Mouse (Mus musculus): ENCODE data around the gene Cirbp. TPM values are rescaled to one million over a fixed set of nuclear protein-coding genes. Genes with fewer than 3 reads are reported as not detected.

Gene Cirbp
- polyA plus RNA-seq, 1 experiment from 2014 or later, result 311 TPM

DNA sequence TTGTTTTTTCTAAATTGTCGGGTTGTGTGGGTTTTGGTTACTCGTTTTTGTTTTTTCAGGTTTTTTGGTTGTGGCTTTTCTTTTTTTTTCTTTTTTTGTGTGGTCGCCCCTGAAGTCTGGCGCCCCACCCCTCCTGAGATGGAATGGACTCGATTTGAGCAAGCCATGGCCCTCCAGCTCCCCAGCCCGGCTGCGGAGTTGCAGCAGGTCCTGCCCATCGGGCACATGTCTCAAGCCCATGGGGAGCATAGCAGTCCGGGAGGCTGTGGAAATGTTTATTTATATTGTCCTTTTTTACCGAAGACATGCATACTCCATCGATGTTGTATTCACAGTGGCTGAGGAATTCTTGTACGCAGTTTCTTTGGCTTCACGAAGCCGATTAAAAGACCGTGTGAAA lies 5.5 kb downstream of the Cirbp start:
- no peak overlapping the region for H3K4me2 ChIP-seq (ENCODE audit: low read length)
- H3K27ac ChIP-seq (ENCODE audit: low read depth, low read length), result no peak overlapping the region
- ATAC-seq, result no peak
- no peak overlapping the region for H3K9ac ChIP-seq (ENCODE audit: low read depth, low read length)
- 91% methylated on average over 15 of the region's 15 CpGs for WGBS
- H3K4me1 ChIP-seq (ENCODE audit: control insufficient read depth, insufficient read depth, low read depth, low read length), result peaks cover 42% of the 10 kb centered on the region
- no peaks in the 10 kb centered on the region for H3K27me3 ChIP-seq (replicated peaks; ENCODE audit: control insufficient read depth, insufficient read depth, low read length)
- H3K36me3 ChIP-seq (ENCODE audit: control insufficient read depth, insufficient read depth, low read length), result peaks cover 25% of the 10 kb centered on the region
- H3K9me3 ChIP-seq (ENCODE audit: control insufficient read depth, low read length), result no peaks in the 10 kb centered on the region
- no peak overlapping the region for H3K4me3 ChIP-seq (ENCODE audit: low read length)

DNA sequence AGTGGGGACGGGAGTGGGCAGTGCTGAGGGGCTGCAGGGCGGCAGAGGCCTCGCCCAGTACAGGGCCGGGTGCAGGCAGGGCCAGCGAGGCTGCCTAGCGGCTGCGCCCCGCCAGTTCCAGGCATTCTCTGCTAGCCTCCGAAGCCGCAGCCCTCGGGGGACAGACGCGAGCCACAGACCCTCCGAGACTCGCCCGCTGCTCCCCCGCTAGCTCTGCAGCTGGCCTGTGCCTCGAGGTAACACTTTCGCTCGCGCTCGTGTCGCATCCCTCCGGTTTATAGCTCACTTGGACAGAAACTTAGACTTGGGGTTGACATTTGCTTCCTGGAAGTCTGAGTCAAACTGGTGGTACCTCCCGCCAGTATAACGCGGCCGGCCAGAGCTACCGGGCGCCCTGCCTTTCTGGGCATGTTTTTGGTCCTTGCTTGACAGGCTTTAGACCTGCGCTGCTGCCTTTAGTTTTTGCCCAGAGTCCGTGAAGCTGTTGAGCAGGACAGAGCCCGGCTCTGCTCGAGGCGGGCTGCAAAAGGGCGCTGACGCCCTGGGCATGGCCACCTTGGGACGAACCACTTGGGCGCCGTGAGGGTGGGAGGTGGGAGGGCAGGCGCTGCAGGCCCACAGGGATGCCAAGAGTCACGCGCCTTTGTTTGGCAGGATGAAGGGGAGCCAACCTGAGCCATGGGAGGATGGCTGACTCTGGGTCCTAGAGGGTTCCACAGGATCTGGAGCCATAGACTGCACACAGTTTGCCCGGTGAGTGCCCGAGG lies 6.2 kb downstream of the Cirbp start:
- H3K4me1 ChIP-seq (ENCODE audit: control insufficient read depth, insufficient read depth, low read depth, low read length), result peaks cover 36% of the 10 kb centered on the region
- no peak overlapping the region; the same call in 1 of the 2 replicates for H3K4me3 ChIP-seq (ENCODE audit: low read length)
- H3K27me3 ChIP-seq (replicated peaks; ENCODE audit: control insufficient read depth, insufficient read depth, low read length), result no peaks in the 10 kb centered on the region
- peaks cover 25% of the 10 kb centered on the region for H3K36me3 ChIP-seq (ENCODE audit: control insufficient read depth, insufficient read depth, low read length)
- WGBS, result 80% methylated on average over 44 of the region's 45 CpGs
- H3K9ac ChIP-seq (ENCODE audit: low read depth, low read length), result peak overlapping the region; percentile 63
- H3K9me3 ChIP-seq (ENCODE audit: control insufficient read depth, low read length), result no peaks in the 10 kb centered on the region
- no peak for ATAC-seq
- peak overlapping the region; percentile 87 for H3K27ac ChIP-seq (ENCODE audit: low read depth, low read length)
- peak overlapping the region; percentile 69 for H3K4me2 ChIP-seq (ENCODE audit: low read length)

DNA sequence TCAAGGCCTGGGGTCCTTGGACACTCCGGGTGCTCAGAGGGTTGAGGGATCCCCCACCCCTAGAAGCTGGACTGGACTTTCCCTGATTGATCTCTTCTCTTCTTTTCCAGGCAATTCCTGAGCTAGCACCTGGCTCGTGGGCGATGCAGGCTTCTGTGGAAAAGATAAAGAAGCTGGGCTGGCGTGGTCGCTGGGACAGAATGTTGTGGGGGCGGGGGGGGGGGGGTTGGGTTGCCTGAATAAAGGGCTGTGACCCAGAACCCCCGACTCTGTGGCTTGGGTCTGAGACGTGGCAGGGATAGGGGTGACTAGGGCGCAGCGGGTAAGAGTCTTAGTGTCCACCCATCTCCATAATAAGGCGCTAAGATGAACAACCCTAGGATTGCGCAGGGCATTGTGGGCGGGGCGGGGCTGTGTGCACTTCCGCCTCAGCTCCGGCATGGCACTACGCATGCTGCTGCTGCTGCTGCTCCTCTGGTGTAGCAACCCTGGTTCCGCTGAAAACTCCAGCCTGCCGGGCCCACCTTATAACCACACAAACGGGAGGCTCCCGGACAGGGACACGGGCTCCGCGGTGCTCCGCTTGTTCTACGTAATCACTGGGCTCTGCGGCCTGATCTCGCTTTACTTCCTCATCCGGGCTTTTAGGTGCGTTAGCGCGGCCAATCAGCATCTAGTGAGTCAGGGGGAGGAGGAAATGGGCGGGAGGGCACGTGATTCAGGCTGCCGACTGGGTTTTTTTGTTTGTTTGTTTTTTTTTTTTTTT lies 6.9 kb downstream of the Cirbp start, which contains the start of gene 1600002K03Rik:
Gene 1600002K03Rik, plus strand, starts transcription at position 418 of the 766 bp plus-strand sequence.
- H3K27me3 ChIP-seq (replicated peaks; ENCODE audit: control insufficient read depth, insufficient read depth, low read length), result no peaks in the 10 kb centered on the region
- ATAC-seq, result peak; percentile 82
- 9% methylated on average over 34 of the region's 35 CpGs for WGBS
- H3K36me3 ChIP-seq (ENCODE audit: control insufficient read depth, insufficient read depth, low read length), result peaks cover 25% of the 10 kb centered on the region
- no peaks in the 10 kb centered on the region for H3K9me3 ChIP-seq (ENCODE audit: control insufficient read depth, low read length)
- H3K4me3 ChIP-seq (ENCODE audit: low read length), result peak within 1 kb of the TSS; percentile 53
- H3K9ac ChIP-seq (ENCODE audit: low read depth, low read length), result peak within 1 kb of the TSS; percentile 63
- peak within 1 kb of the TSS; percentile 69 for H3K4me2 ChIP-seq (ENCODE audit: low read length)
- peaks cover 34% of the 10 kb centered on the region for H3K4me1 ChIP-seq (ENCODE audit: control insufficient read depth, insufficient read depth, low read depth, low read length)
- peak within 1 kb of the TSS; percentile 87 for H3K27ac ChIP-seq (ENCODE audit: low read depth, low read length)

DNA sequence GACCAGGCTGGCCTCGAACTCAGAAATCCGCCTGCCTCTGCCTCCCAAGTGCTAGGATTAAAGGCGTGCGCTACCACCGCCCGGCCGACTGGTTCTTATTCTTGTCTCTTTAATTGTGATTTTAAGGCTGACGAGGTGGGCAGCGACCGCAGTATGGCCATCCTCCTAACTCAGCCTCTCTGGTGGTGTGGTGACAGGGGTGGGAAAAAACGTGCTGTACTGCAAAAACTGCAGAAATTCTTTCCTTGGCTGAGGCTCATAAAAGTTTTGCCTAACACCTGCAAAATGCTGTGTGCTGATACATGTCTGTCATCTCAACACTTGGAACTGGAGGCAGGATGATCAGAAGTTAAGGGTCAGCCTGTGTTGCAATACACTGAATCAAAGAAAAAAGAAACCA lies 7.6 kb downstream of the Cirbp start:
- Histone ChIP-seq H3K36me3 (ENCODE audit: control insufficient read depth, insufficient read depth, low read length) (peaks cover 25% of the 10 kb centered on the region), H3K27ac (ENCODE audit: low read depth, low read length) (peak overlapping the region; percentile 87), H3K9ac (ENCODE audit: low read depth, low read length) (peak overlapping the region; percentile 63), H3K9me3 (ENCODE audit: control insufficient read depth, low read length) (no peaks in the 10 kb centered on the region), H3K27me3 (replicated peaks; ENCODE audit: control insufficient read depth, insufficient read depth, low read length) (no peaks in the 10 kb centered on the region), H3K4me2 (ENCODE audit: low read length) (peak overlapping the region; percentile 69), H3K4me3 (ENCODE audit: low read length) (peak overlapping the region; percentile 53), H3K4me1 (ENCODE audit: control insufficient read depth, insufficient read depth, low read depth, low read length) (peaks cover 34% of the 10 kb centered on the region)
- no peak for ATAC-seq
- 13% methylated on average over 11 of the region's 11 CpGs for WGBS

DNA sequence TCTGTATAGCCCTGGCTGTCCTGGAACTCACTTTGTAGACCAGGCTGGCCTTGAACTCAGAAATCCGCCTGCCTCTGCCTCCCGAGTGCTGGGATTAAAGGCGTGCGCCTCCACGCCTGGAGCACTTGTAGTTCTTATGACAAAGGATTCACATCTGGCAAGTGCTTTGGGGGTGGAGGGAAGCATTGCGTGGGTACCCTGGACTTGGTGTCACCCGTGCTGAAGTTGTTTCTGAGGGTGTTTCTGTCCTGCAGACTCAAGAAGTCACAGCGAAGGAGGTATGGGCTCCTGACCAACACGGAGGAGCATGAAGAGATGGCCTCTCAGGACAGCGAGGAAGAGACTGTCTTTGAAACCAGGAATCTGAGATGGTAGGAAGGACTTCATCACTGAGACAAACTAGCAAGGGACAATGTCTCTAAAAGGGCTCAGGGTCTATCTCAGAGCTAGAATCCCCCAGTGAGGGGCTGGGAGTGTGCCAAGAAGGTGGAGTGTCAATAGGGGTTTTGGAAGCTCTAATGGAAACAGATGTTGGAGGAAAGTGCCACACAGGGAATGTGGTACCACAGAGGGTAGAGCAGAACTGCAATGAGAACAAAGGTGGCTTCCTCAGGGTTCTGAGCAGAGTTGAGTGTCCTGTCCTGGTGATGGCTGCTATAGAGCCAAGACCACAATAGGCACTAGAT lies 8.3 kb downstream of the Cirbp start:
- Histone ChIP-seq H3K4me2 (ENCODE audit: low read length) (no peak overlapping the region), H3K9me3 (ENCODE audit: control insufficient read depth, low read length) (no peaks in the 10 kb centered on the region), H3K27ac (ENCODE audit: low read depth, low read length) (no peak overlapping the region), H3K27me3 (replicated peaks; ENCODE audit: control insufficient read depth, insufficient read depth, low read length) (no peaks in the 10 kb centered on the region), H3K9ac (ENCODE audit: low read depth, low read length) (no peak overlapping the region), H3K4me3 (ENCODE audit: low read length) (no peak overlapping the region), H3K4me1 (ENCODE audit: control insufficient read depth, insufficient read depth, low read depth, low read length) (peaks cover 27% of the 10 kb centered on the region), H3K36me3 (ENCODE audit: control insufficient read depth, insufficient read depth, low read length) (peaks cover 25% of the 10 kb centered on the region)
- WGBS, result 88% methylated on average over 10 of the region's 10 CpGs
- no peak for ATAC-seq

DNA sequence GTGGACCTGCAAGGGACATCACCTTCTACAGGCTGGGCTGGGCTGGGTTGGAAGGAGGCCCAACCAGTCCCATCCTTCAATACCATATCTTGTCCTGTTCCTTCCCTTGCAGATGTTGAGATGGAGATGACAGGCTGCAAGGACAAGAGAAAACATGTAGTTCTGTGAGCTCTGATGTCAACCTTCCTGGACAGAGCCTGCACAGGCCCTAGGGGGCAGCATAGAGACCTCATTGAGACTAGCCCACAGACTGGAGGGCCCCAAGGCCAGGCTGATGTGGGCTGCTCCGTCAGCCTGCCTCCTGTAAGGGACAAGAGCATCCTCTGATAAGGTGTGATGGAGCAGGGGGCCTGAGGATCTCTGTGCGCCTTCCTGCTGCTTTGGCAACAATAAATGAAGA lies 8.9 kb downstream of the Cirbp start:
- peaks cover 22% of the 10 kb centered on the region for H3K4me1 ChIP-seq (ENCODE audit: control insufficient read depth, insufficient read depth, low read depth, low read length)
- WGBS, result 47% methylated on average over 2 of the region's 2 CpGs
- no peak overlapping the region for H3K9ac ChIP-seq (ENCODE audit: low read depth, low read length)
- H3K4me3 ChIP-seq (ENCODE audit: low read length), result no peak overlapping the region
- ATAC-seq, result no peak
- H3K27me3 ChIP-seq (replicated peaks; ENCODE audit: control insufficient read depth, insufficient read depth, low read length), result no peaks in the 10 kb centered on the region
- peaks cover 25% of the 10 kb centered on the region for H3K36me3 ChIP-seq (ENCODE audit: control insufficient read depth, insufficient read depth, low read length)
- H3K27ac ChIP-seq (ENCODE audit: low read depth, low read length), result no peak overlapping the region
- H3K9me3 ChIP-seq (ENCODE audit: control insufficient read depth, low read length), result no peaks in the 10 kb centered on the region
- H3K4me2 ChIP-seq (ENCODE audit: low read length), result no peak overlapping the region

DNA sequence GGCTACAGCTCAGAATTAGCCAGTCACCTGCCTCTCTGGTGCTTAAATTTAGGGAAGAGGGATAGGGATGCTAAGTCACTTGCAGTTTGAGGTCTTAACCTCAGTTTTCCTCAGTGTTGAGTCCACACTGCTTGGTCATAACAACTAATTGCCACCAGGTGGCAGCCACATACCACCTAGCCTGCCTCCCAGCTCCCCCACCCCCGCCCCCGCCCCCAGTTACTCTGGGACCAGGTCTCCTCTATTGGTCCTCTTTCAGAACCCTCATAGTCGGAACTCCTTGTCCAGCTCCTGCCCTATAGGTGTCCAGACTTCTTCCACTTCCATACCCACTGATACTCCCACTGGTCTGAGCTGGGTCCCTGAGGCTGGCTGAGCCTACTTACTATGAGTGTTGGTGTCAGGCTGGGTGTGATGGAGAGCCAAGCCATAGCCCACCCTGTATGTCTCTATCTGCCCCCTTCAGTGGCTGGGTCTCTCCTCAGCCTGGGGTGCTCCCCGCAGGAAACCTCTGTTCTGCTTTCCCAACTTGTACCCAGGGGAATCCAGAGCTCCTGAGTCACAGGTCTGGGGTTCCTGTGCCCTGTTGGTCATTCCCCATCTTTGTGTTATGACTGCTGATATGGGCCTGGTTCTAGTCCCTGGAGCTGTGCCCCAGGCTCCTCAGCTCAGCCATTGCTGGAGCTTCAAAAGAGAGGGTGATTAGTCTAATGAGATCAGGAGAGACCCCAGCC lies 9.9 kb downstream of the Cirbp start:
- H3K4me1 ChIP-seq (ENCODE audit: control insufficient read depth, insufficient read depth, low read depth, low read length), result peaks cover 26% of the 10 kb centered on the region
- WGBS, result 22% methylated on average over 3 of the region's 4 CpGs
- no peak for ATAC-seq
- peaks cover 15% of the 10 kb centered on the region for H3K36me3 ChIP-seq (ENCODE audit: control insufficient read depth, insufficient read depth, low read length)
- H3K4me2 ChIP-seq (ENCODE audit: low read length), result no peak overlapping the region
- no peaks in the 10 kb centered on the region for H3K9me3 ChIP-seq (ENCODE audit: control insufficient read depth, low read length)
- H3K9ac ChIP-seq (ENCODE audit: low read depth, low read length), result 0 out of 2 replicates have a peak overlapping the region, but pooled peaks have one; percentile 5
- H3K27ac ChIP-seq (ENCODE audit: low read depth, low read length), result no peak overlapping the region
- no peak overlapping the region for H3K4me3 ChIP-seq (ENCODE audit: low read length)
- H3K27me3 ChIP-seq (replicated peaks; ENCODE audit: control insufficient read depth, insufficient read depth, low read length), result no peaks in the 10 kb centered on the region

DNA sequence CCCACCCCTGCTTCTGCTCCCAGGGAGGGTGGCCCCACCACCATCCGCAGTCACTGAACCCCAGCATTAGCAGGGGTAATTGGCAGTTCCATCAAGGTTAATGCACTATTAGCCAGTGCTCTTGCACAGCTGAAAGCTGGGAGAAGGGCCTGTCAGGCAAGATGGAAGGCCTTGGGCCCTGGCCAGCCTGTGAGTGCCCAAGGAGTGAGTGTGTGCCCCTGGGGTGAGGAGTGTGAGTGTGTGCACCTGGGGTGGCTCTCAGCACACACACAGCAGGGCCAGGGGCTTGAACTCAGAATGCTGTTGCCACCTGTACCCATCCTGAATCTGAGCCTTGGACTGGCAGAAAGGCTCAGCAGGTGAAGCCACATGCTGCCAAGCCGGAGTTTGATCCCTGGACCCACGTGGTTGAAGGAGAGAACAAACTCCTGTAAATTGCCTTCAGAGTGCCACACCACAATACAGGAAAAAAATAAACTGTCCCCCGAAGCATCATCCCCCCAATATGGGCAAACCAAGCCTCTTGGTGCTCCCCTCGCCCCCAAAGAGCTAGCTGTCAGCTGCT lies 10.6 kb downstream of the Cirbp start:
- Histone ChIP-seq H3K4me1 (ENCODE audit: control insufficient read depth, insufficient read depth, low read depth, low read length) (peaks cover 32% of the 10 kb centered on the region), H3K36me3 (ENCODE audit: control insufficient read depth, insufficient read depth, low read length) (peaks cover 9% of the 10 kb centered on the region), H3K4me3 (ENCODE audit: low read length) (no peak overlapping the region), H3K27me3 (replicated peaks; ENCODE audit: control insufficient read depth, insufficient read depth, low read length) (no peaks in the 10 kb centered on the region), H3K9ac (ENCODE audit: low read depth, low read length) (0 out of 2 replicates have a peak overlapping the region, but pooled peaks have one; percentile 5), H3K27ac (ENCODE audit: low read depth, low read length) (no peak overlapping the region), H3K4me2 (ENCODE audit: low read length) (no peak overlapping the region), H3K9me3 (ENCODE audit: control insufficient read depth, low read length) (no peaks in the 10 kb centered on the region)
- WGBS, result 74% methylated on average over 5 of the region's 5 CpGs
- no peak for ATAC-seq

Data from hindbrain, embryonic 16.5 days (tissue).